Mouse (Mus musculus) adrenal gland, adult 18-20 months (tissue): Measurements from ENCODE around the gene Sik1. TPM values are rescaled to one million over a fixed set of nuclear protein-coding genes. Genes with fewer than 3 reads are reported as not detected.
A peak's percentile ranks its signal among the peaks of the same experiment; 100 is the strongest.

Experiments used
- DNase-seq, 2 experiments: peaks; one replicate each; pipeline ENCODE4 v3.0.0; 2021 to 2022; ENCODE audit warnings: low spot score in 2 of 2
- total RNA-seq, 2 experiments: library from RNA; stranded (reverse); gene quantifications; 1 replicate in 1 of 2; 2 replicates in 1 of 2; pipeline ENCODE4 v1.2.3; 2021

Sik1 gene
- total RNA-seq, 2 experiments from 2014 or later: 41.3 to 81.9 TPM

- DNase-seq: peak in 1 of 2 experiments; percentile 14
These were observed 21.6 kb upstream of the Sik1 start for GRCm38 (mm10) chr17:31877181-31877581.

DNA sequence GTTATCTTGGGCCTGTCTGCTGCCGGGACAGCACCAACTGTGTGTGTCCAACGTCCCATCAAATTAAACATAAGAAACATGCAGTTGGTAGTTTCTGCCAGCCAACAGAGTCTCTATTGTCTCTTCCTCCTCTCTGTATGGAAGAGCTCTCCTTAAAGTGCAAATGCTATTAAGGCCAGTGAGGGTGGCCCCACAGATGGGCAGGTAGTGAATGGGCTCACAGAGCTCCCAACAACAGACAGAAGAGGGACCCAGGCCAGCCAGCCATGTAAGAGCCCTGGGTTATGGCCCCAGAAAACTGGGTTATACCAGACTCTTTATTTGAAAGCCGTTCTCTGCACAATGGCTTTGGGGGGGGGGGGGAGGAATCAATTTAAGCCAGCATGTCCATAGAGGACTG lies 21.2 kb upstream of the Sik1 start:
- peak in 1 of 2 experiments; percentile 14 for DNase-seq

DNA sequence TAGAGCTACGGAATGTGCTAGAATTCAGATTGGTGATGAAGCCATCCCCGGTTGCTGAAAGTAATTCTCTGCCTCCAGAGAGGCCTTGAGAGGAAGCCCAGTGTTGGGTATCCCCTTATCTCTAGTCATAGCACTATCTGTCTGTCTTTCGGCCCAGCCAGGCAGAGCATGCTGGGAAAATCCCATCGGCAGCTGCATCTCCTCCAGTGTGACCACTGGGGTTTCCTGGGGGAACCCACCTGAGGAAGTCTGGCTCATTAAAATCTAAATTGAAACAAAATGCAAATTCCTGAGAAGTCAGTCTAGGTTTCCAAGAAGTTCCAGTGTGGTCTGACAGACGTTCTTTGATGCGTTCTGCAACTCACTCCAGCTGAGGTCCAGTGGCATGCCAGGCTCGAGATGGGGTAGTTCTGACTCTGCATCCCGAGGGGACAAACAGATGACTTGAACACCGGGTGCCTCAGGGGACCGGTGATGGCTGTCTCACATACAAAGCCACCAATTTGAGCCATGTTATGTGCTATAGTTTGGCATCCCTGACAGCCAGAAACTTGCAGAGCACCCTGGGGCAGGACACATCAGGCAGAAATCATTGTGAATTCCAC lies 19.8 kb upstream of the Sik1 start:
- peak in 1 of 2 experiments; percentile 13 for DNase-seq

GRCm38 (mm10) chr17:31874691-31875090 lies 19.1 kb upstream of the Sik1 start:
- peak in 1 of 2 experiments; percentile 18 for DNase-seq

GRCm38 (mm10) chr17:31873973-31874372 lies 18.4 kb upstream of the Sik1 start:
- peak; percentile 34 to 44 for DNase-seq

DNA sequence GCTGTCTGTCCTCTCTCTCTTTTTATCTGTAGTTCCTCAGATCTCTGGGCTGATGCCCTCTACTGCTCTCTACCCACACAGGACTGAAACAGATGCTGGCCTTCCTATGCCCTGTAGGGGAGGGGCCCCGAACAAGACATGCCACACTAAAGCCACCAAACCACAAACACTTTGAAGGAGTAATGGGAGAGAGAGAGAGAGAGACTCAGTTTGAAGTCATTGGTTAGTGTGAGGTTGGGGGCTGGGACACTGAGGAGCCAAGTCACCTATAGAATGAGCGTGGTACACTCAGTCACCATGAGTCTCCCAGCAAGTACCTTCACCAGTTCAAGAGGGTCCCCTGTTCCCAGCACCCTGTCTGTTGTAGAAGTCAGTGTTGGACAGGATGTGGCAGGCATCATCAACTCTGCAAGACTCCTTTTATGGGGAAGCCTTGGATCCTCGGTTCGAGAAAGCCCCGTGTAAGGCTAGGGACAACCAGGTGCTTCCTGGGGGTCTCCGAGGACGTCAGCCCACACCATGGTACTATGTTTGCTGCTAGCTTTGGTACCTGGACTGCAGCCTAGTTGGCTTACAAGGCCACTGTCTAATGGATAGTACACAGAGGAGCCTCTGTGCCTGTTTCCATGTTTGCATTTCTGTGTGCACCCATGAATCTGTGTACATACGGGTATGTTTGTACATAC lies 17.7 kb upstream of the Sik1 start:
- peak in 1 of 2 experiments; percentile 14 for DNase-seq

DNA sequence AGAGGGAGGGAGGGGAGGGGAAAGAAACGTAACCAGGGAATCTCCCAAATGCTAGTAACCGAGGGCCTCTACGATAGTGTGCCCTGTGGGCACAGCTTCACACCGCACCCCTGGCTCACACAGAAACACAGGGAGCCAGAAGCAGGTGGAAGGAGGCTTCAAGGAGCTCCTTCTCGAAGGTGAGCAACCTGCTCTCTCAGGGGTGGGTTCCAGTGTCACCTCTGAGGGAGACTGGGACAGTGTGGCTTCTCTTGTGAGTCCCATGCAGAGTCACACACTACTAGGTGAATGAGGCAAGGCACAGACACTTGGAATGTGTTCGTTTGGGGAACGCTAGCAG lies 17.2 kb upstream of the Sik1 start:
- peak in 1 of 2 experiments; percentile 15 for DNase-seq

DNA sequence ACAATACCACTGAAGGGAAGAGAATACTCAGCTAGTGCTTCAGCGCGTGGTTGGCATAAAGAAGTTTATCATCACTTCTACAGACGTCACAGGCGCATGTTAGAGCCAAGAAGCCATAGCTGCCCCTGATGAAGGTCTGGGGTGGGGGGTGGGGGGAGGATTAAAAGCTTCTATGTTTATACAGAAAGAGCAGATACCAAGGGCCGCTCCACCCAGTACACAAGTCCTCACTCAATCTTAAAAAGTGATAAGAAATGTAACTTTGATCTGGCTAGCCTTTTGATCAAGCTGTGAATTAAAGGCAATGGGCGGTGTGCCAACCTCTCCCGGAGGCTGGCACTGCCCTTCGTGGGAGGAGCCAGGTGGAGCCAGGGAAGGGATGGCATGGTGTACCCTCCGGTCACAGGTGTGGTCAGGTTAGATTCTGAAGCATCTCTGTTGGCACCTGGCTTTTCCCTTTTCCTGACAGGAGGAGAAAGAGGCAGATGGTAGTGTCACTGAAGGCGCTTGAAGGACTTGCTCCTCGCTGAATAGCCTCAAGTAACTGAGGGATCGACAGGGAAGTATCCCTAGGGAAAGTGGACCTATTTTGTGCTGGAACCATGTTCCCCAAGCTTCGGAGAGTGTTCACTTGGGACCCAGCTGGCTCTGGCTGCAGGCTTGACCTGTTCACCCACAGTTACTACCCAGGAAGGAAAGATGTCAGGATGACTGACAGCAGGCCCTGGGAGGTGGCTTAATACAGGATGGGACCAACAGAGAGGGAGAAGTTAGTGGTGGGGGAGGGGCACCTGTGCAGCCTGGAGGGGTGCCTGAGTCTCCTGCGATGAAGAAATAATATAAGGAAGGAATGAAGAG lies 16.6 kb upstream of the Sik1 start:
- peak in 1 of 2 experiments; percentile 18 for DNase-seq

DNA sequence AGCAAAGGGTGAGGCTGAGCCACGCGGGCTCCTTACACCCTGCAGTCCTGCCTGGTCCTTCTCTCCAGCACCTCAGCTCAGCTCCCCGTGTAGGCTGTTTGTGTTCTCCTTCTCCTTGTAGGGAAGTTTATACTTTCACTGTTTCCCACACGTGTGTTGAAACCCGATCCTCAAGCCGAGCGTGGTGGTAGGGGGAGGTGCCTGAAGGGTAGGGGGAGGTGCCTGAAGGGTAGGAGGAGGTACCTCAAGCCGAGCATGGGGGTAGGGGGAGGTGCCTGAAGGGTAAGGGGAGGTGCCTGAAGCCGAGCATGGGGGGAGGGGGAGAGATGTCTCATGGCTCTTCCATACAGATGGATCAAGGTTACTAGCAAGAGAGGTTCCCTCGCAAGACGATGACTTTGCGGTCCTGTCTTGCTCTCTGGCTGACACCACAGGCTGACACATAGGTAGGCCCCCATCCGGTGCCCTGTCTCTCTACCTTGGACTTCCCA lies 15.4 kb upstream of the Sik1 start:
- peak in 1 of 2 experiments; percentile 15 for DNase-seq

- DNase-seq: peak in 1 of 2 experiments; percentile 9
These were observed 14.8 kb upstream of the Sik1 start for GRCm38 (mm10) chr17:31870446-31870845.

DNA sequence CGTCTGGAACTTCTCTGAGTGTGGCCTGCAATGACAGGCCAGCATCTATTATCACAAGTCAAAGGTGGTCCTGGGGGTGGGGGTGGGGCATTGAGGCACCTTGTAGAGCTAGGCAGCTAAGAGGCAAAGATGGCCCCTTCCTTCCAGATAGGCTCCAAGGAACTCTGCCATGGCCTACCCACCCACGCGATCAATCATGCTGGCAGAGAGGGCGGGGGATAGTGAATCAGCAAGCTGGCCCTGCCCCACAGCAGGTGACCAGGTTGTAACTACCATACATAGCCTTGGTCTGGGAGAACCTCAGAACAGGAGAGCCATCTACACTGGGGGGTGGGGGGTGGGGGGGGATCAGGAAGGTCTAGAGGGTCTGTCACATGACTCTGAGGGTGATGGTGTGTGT lies 12.5 kb upstream of the Sik1 start:
- peak in 1 of 2 experiments; percentile 10 for DNase-seq

DNA sequence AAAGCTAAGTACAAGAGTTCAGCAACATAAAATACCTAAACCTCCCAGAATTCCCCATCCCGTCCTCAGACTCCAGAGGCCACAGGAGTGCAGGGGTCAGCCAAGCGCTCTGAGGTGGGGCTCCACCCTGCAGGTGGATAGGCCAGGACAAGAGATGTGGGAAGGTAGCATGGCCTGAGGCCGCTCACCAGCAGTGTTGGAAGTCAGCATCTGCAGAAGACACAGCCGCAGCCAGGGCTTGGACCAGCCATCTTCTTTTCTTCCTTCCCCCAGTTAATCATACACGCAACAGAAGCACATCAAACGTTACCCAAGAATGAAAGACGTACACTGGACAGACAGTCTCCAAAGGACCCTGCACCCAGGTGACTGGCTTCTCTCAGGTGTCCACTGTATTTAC lies 11.5 kb upstream of the Sik1 start:
- peak in 1 of 2 experiments; percentile 16 for DNase-seq

GRCm38 (mm10) chr17:31865636-31866035 lies 10.0 kb upstream of the Sik1 start:
- DNase-seq: peak in 1 of 2 experiments; percentile 14

DNA sequence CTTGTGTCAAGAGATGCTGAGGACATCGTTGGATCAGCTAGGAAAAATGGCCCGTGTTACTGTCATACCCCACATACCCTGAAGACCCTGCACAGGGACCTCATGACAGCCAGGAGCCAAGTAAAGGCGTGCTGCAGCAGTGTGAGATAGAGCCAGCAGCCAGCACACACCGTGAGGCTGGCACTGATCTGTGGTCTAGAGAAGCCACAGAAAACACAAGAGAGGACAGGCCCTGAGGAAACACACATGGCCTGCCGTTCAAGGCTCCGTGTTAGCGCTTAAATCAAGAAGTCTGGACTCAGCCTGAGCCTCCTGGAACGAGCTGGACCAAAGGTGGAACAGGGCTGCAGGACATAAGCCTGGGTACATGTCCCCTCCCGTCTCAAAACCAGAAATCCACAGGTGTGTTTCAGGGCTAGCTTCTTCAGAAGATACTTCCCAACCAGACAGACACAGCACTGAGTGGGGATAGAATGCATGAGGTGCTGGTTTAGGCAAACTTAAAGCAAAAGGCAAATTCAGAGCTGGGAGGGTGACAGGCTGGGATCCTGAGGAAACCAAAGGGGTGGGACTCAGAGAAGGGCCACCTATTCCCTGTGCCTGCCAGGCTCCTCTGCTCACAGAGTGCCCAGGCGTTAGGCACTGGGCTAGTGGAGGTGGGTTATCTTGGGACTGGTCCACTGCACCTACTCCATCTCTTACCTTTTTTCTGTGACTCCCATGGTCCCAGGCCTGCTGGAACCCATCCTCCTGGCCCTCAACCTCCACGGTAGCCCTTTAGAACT lies 9.3 kb upstream of the Sik1 start:
- peak in 1 of 2 experiments; percentile 13 for DNase-seq

- peak in 1 of 2 experiments; percentile 6 for DNase-seq
These were observed 7.7 kb upstream of the Sik1 start for GRCm38 (mm10) chr17:31863151-31863815.

DNA sequence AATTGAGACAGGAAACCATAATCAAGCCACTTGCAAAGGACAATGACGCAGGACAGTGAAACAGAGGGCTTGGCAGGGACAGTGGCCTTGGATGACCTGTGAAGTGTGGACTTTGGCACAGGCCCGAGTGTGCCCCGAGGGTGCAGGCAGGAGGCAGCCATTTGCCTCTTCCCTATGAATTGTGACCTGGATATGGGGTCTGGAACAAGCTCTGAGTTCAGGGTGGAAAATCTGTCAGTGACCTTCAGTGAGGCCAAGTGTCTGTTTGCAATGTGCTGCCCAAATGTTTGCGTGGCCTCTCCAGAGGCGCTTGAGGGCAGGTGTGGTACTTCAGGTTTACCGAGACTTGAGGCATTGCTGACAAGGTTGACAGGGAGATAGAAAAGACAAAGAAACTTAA lies 6.5 kb upstream of the Sik1 start:
- peak; percentile 31 to 37 for DNase-seq

GRCm38 (mm10) chr17:31861661-31862060 lies 6.1 kb upstream of the Sik1 start:
- DNase-seq: peak in 1 of 2 experiments; percentile 17

DNA sequence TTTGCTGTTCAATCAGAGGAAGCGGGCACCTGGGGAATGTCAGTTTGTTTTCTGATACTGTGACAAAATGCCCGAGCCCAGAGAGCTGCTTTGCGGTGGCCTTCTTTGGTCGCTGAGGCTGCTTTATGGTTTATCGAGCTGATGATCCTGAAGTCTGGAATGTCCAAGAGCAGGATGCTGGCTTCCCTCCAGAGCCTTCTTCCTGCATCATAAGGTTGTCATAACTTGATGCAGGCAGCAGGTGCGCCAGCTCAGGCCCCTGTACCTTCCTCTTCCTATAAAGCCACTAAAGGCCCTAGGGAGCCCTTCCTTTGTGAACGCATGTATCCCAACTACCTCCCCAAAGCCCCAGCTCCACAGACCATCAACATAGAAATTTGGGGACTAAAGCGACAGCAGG lies 5.3 kb upstream of the Sik1 start:
- no peak for DNase-seq

GRCm38 (mm10) chr17:31859367-31859766 lies 3.8 kb upstream of the Sik1 start:
- DNase-seq: no peak

DNA sequence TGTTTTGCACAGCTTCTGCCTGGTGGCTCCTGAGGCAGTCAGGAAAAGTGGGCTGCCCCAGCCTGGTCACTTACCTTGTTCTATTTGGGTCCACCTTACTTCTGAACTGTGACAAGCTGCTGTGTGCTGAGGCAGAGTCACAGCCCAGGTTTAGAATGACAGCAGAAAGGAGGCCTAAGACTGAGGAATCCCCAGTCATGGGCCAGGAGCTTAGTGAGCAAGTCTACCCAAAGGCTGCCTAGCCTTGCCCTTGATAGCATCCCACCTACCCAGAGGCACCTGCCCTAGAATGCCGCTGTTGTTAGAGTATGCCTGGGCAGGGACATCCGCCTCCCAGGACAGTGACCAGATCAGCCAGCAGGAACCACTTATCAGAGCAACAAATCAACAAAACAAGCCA lies 3.2 kb upstream of the Sik1 start:
- DNase-seq: no peak
